Mouse (Mus musculus) G1E (cell line): ENCODE data around the gene Copz1. TPM values are rescaled to one million over a fixed set of nuclear protein-coding genes. Genes with fewer than 3 reads are reported as not detected.
"Not testable (repeated sequence)": the region's sequence is repeated elsewhere in the genome, so short reads cannot be mapped to it uniquely, and the experiment has no call there.

Source experiments
- ATAC-seq: 2 replicates; pipeline ENCODE4 v1.8.0; 2016; ENCODE audit warnings: mild to moderate bottlenecking; ENCODE audit not compliant: insufficient number of reproducible peaks, poor library complexity, low FRiP score, severe bottlenecking; ENCODE audit errors: extremely low read depth
- DNase-seq: peaks from one replicate; pipeline ENCODE4 v3.0.0; 2012; ENCODE audit warnings: low spot score
- H3K27me3 ChIP-seq: 2 replicates; pipeline ENCODE4 v1.6.1; 2012; ENCODE audit warnings: mild to moderate bottlenecking, low read length, inconsistent platforms; ENCODE audit not compliant: insufficient read depth
- H3K36me3 ChIP-seq: replicated peaks from 2 replicates; pipeline ENCODE3; 2012; ENCODE audit warnings: mild to moderate bottlenecking, inconsistent platforms
- H3K4me1 ChIP-seq: 2 replicates; pipeline ENCODE4 v1.6.1; 2012; ENCODE audit warnings: low read depth, low read length, inconsistent platforms, mixed read lengths; ENCODE audit not compliant: insufficient read depth
- H3K4me3 ChIP-seq: 2 replicates; pipeline ENCODE4 v1.5.1; 2012; ENCODE audit warnings: low read depth, mild to moderate bottlenecking, inconsistent platforms, low read length, moderate library complexity, mixed read lengths
- H3K9me3 ChIP-seq: replicated peaks from 2 replicates; pipeline ENCODE4 v1.6.1; 2012; ENCODE audit warnings: inconsistent platforms
- CTCF ChIP-seq: IDR thresholded peaks from 2 replicates; pipeline ENCODE4 v1.5.1; 2012; ENCODE audit warnings: low read depth, low read length, inconsistent platforms, mixed read lengths
- GATA1 ChIP-seq: IDR thresholded peaks from 2 replicates; pipeline ENCODE4 v1.6.1; 2012; ENCODE audit warnings: borderline replicate concordance, low read length, inconsistent platforms, mixed read lengths
- GATA2 ChIP-seq: IDR thresholded peaks from 2 replicates; pipeline ENCODE4 v1.6.1; 2012; ENCODE audit warnings: low read depth, low read length, inconsistent platforms, borderline replicate concordance
- POLR2AphosphoS5 ChIP-seq: IDR thresholded peaks from 2 replicates; pipeline ENCODE4 v1.6.1; 2012; ENCODE audit warnings: low read depth, low read length, inconsistent platforms; ENCODE audit not compliant: insufficient replicate concordance
- TAL1 ChIP-seq: conservative IDR thresholded peaks from 2 replicates; pipeline ENCODE4 v1.6.1; 2012; ENCODE audit warnings: low read depth, low read length, inconsistent platforms, mixed read lengths
- polyA plus RNA-seq: library from polyadenylated mRNA; stranded (reverse); fragments of >175 nt; gene quantifications from 2 replicates; pipeline ENCODE4 v1.2.3, GENCODE M21; 2012
- total RNA-seq, 2 experiments: library from RNA; stranded (forward) in 1 of 2; stranded (reverse) in 1 of 2; fragments of 200-1000 nt in 1 of 2; fragments of >200 nt in 1 of 2; fragmentation: Nextera tagmentation in 1 of 2; gene quantifications; 2 replicates each; pipeline ENCODE4 v1.2.3; 2014 to 2017

Copz1 gene
- total and polyA plus RNA-seq, 3 experiments = 97.2 to 494 (median 182) TPM

DNA sequence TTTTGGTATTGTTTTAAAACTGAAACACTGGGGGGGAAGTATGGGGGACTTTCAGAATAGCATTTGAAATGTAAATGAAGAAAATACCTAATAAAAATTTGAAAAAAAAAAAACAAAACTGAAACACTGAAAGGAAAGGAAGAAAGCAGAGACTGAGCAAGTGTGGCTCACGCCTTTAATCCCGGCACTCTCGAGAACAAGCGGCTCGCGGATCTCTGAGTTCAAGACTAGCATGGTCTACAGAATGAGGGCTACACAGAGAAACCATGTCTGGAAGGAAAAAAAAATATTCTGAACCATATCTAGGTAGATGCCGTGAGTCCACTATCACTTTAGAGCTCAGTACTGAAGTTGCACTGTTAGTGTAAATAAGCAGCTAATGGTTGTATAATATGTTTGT, 35.2 kb upstream of the Copz1 start:
- no peak for DNase-seq
- H3K9me3 ChIP-seq = no peaks in the 10 kb centered on the region
- TF ChIP-seq POLR2AphosphoS5 (no peak), TAL1 (no peak), GATA2 (no peak), GATA1 (no peak), CTCF (no peak)
- H3K27me3 ChIP-seq = no peaks in the 10 kb centered on the region
- peaks cover 24% of the 10 kb centered on the region for H3K4me1 ChIP-seq
- H3K36me3 ChIP-seq = peaks cover 57% of the 10 kb centered on the region
- ATAC-seq = no peak
- peak overlapping the region; percentile 50; the same call in 1 of the 2 replicates for H3K4me3 ChIP-seq

DNA sequence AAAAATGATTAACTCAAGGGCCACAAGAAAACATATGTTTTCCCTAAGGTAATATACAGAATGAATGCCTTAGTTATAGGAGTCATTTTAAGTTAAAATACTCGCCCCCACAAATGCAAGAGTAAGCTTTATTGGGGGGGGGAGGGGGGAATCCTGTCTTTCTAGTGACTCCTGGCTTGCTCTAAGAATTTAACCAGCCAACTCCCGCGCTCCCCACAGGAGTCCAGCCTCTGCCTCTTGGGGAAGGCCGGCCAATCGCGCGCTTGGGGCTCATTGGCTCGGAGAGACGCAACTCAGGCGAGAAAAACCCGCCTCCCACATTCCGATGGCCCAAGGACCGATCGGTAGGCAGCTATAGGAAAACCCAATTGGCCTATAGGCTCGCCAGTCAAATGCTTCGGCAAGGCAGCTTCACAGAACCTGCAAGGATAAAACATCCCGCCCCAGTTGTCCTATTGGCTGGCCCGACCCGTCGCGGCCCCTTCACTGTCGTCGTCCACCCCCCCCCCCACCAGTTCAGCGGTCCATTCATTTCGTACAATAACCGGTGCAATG, 33.3 kb upstream of the Copz1 start:
- Histone ChIP-seq H3K4me1 (peaks cover 27% of the 10 kb centered on the region), H3K27me3 (no peaks in the 10 kb centered on the region), H3K36me3 (peaks cover 61% of the 10 kb centered on the region), H3K9me3 (no peaks in the 10 kb centered on the region), H3K4me3 (peak overlapping the region; percentile 76)
- TF ChIP-seq TAL1 (no peak), CTCF (no peak), GATA1 (no peak), POLR2AphosphoS5 (no peak), GATA2 (no peak)
- ATAC-seq (peak; percentile 75), DNase-seq (peak; percentile 81)

DNA sequence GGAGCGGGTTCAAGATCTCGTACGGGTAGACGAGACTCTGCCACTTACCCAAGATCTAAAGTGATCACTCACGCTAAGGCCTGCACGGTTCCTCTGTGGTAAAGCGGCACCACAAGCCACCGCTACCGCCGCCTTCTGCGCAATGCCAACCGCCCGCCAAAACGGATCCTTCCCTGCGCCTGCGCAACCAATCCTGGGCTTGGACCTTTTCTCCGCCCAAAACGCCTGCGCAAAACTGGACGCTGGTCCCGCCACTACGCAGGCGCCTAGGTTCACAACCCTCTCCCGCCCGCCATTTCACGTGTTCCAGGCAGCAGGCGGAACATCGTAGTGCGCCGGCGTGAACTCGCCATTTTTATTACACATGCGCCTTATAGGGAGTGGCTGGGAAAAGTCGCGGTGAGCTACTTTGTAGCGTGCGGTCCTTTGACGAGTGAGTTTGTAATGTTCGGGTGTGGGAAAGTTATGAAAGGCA, 32.8 kb upstream of the Copz1 start, which contains the start of gene Cbx5:
Gene Cbx5, minus strand, starts transcription at position 132 of the 475 bp plus-strand sequence.
- ATAC-seq = peak; percentile 52
- no peaks in the 10 kb centered on the region for H3K27me3 ChIP-seq
- H3K4me1 ChIP-seq = peaks cover 27% of the 10 kb centered on the region
- DNase-seq = peak; percentile 69
- TF ChIP-seq GATA2 = no peak
- no peak for TF ChIP-seq GATA1
- TF ChIP-seq TAL1 = no peak
- H3K36me3 ChIP-seq = peaks cover 57% of the 10 kb centered on the region
- H3K9me3 ChIP-seq = no peaks in the 10 kb centered on the region
- H3K4me3 ChIP-seq = peak within 1 kb of the TSS; percentile 76

DNA sequence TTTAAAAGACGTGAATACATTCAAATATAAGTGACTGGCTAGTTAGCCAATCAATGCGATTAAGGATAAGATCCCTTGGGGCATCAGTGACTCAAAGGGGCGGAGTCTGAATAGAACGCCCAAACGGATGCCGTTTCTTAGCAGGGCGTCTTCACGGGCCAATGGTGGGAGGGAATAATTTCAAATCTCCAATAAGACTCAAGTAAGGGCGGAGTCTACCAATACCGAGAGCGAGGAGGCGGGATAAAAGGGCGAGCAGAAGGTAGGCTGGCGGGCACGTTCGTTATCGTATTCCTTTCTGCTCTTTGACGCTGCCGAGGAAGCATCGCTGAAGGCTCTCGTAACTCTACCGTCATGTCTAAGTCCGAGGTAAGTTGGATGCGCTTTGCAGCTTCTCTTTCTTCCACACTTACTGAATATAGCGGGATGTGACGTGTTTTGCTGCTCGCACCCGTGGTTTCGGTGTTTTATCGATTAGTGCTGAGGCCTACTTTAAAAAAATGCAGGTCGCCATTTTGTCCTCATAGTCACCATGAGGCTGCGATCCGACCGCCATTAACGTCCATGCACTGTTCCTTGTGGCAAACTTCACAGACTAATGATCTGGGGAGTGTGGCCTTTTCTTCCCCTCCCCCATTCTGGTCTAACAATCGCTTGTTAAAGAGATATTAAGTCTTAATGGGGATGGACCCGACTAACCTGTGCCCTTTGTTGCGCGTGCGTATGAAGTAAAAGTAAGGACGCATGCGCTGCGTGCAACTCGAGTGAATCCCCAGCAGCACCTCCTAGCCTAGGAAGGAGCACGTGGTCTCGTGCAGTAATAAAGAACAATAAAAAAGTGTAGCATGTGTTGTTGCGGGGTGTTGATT, 32.1 kb upstream of the Copz1 start, which contains the start of gene Hnrnpa1:
Gene Hnrnpa1, plus strand, starts transcription at position 273 of the 869 bp plus-strand sequence.
- Histone ChIP-seq H3K27me3 (no peaks in the 10 kb centered on the region), H3K4me1 (peaks cover 33% of the 10 kb centered on the region), H3K36me3 (peaks cover 56% of the 10 kb centered on the region), H3K9me3 (no peaks in the 10 kb centered on the region), H3K4me3 (peak within 1 kb of the TSS; percentile 76)
- no peak for TF ChIP-seq TAL1
- no peak for TF ChIP-seq GATA1
- peak; percentile 86; the same call in 1 of the 2 replicates for TF ChIP-seq POLR2AphosphoS5
- ATAC-seq (peak; percentile 72), DNase-seq (peak; percentile 63)

DNA sequence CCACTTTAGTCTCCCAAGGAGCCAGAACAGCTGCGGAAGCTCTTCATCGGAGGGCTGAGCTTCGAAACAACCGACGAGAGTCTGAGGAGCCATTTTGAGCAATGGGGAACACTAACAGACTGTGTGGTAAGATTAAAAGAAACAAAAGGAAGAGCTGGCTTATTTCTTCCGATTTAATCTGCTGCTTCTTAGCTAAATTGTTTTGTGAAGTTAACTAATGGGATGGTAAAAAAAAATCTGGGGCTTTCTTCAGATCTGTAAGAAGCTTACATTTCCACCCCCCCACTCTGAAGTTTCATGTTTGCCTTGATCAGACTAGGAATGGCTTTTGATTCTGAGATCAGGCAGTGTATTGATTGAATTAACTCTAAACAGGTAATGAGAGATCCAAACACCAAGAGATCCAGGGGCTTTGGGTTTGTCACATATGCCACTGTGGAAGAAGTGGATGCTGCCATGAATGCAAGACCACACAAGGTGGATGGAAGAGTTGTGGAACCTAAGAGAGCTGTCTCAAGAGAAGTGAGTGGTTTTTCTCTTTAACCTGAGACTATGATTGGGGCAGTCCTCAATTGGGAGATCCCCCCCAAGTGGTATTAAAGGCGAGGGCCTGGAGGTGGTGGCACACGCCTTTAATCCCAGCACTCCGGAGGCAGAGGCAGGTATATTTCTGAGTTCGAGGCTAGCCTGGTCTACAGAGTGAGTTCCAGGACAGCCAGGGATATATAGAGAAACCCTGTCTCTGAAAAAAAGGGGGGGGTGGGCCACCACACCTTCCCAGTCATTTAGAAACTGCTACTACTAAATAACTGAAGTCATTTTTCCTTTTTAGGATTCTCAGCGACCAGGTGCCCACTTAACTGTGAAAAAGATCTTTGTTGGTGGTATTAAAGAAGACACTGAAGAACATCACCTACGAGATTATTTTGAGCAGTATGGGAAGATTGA, 31.2 kb upstream of the Copz1 start:
- not testable (repeated sequence) for H3K27me3 ChIP-seq, ATAC-seq, H3K9me3 ChIP-seq, DNase-seq
- peak overlapping the region; percentile 76 for H3K4me3 ChIP-seq
- peaks cover 54% of the 10 kb centered on the region for H3K36me3 ChIP-seq
- H3K4me1 ChIP-seq = peaks cover 34% of the 10 kb centered on the region

DNA sequence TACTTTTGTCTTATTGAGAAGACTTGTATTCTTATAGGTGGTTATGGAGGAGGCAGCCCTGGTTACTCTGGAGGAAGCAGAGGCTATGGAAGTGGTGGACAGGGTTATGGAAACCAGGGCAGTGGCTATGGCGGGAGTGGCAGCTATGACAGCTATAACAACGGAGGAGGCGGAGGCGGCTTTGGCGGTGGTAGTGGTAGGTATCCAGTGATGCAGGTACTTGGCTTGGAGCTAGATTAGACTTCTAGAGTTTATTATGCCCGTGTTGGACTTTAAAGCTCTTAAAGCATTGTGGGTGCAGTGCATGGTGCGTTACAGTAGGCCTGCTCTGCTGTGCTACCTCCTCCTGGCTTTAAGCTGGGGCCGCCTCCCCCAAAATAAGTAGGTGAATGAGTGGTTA, 29.6 kb upstream of the Copz1 start:
- H3K4me1 ChIP-seq = peaks cover 30% of the 10 kb centered on the region
- H3K4me3 ChIP-seq = peak overlapping the region; percentile 76
- H3K9me3 ChIP-seq = no peaks in the 10 kb centered on the region
- H3K36me3 ChIP-seq = peaks cover 64% of the 10 kb centered on the region
- no peak for ATAC-seq
- no peak for DNase-seq
- H3K27me3 ChIP-seq = no peaks in the 10 kb centered on the region
- no peak for TF ChIP-seq GATA1
- TF ChIP-seq POLR2AphosphoS5 = no peak
- no peak for TF ChIP-seq CTCF
- no peak for TF ChIP-seq TAL1
- no peak for TF ChIP-seq GATA2
